Mouse (Mus musculus): ENCODE measurements around the gene Vasn.

Gene Vasn

DNA sequence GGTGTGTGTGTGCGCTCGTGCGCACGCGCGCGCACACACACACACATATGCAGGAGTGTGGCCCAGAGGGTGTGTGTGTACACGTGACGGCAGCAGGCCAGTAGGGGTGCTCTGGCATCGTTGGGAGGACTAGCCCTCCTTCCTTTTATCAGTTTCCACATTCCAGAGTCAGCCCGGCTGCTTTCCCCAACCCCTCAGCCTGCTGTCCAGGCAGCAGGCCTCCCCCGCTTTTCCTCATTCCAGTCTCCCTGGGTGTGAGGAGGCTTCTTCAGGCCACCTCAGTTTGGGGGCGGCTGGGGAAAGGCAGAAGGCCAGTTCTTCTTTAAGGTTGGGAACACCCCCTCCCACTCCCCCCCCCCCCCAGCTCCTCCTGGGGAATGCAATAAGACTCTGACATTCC, 2.4 kb downstream of the Vasn start:
- DNase-seq (ENCODE audit: low read depth, low spot score) = no peak

DNA sequence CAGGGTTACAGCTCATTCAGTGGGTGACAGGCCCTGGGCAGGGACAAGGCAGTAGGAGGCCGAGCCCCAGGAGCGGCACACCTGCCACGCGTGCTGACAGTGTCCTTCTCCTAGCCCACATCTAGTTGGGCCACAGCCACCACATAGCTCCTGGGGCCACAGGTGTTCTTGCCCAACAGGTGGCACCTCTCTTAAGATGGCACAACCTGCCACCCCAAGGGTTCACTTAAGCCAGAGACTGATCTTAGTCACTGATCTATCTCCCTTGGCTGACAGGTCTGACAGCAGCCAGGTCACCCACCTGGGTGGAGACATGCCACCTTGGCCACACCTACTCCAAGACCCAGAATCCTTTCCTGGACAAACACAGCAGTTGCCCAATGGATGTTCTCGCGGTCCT, 3.2 kb downstream of the Vasn start:
- DNase-seq (ENCODE audit: low read depth, low spot score) = no peak

DNA sequence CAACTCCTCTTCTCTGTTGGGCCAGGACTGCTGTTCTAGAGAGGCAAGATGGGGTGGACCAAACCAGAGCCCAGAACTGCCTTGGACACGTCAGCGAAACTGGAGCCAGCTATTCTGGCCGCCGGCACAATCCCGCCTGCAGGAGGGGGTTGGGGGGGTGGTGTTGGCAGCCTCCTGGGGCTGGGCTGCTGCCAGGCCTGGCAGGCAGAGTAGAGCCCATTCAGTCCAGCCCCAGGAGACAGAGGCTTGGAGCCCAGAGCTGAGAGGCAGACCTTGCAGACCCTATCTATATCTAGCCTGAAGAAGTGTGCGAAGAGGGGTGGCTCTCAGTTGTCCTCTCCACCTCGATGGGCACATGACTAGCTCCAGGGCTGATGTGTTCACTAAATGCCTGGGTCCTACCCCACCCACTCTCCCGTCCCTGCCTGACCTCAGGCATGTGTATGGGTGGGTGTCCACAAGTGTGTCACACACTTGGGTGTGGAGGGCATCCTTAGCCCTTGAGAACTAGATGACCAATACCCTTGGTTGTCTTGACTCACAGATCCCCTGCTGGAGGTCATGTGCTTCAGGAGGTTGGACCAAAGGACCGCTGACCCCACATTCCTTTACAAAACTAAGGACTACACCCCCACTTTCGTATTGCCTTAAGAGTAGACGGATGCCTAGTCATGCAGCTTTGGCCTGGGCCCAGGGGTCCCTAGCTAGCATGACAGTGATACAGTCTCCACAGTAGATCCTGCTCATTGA, 4.1 kb downstream of the Vasn start:
- no peak for DNase-seq (ENCODE audit: low read depth, low spot score)

DNA sequence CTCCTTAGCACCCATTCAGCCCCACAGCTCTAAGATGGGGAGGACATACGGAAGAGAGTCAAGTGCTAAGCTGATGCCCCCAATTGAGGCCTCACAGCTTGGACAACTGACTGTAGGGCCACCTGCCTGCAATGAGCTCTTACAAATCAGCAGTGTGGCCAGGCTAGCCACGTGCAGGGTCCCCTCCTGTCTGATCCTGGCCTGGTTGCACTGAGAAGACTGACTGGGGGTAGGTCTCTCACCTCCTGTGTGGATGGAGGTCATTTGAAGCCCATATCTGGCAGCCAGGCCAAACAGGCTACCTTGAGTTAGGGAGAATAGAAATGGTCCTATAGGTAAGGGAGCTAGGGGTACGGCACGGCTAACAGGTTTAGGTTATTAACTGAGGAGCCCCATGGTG, 6.1 kb downstream of the Vasn start:
- DNase-seq (ENCODE audit: low read depth, low spot score) = no peak

DNA sequence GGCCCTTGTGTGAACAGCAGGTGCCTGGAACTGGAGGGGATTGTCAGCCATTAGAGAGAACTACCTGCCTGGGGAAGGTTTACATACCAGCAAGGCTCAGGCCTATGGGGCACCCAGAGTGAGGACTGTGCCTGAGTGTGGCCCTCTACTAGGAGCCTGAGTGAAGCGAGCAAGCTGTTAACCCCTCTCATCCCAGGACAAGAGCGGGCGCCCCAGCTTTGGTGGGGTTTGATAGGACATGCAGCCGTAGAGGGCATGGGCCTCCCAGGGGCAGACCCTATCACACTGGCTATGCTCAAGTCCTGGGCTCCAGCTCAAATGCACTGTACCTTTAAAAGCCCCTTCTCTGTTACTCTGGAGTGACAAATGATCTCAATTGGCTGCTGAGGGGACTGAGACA, 7.1 kb downstream of the Vasn start:
- no peak for DNase-seq (ENCODE audit: low read depth, low spot score)

DNA sequence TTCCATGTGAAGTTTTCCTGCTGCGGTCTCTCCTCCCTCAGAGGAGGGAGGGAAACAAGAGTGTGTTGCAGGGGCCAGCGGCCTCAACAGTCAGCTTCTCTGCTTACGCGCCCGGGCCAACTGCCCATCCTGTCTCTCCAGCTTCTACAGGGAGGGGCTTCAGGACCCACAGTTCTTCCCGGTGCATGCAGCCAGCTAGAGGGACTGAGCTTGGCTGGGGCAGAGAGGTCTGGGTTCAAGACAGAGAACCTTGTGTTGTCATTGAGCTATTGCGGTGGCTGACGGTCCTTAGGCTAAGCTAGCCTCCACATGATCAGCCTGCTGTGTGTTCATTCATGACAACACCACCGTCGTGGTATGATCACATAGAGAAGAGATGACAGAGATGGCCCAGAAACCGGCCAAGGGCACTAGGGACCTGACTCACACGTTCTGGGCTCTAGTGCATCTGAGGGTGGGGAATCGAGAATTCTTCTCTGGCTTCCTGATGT, 8.0 kb downstream of the Vasn start:
- DNase-seq (ENCODE audit: low read depth, low spot score) = no peak

DNA sequence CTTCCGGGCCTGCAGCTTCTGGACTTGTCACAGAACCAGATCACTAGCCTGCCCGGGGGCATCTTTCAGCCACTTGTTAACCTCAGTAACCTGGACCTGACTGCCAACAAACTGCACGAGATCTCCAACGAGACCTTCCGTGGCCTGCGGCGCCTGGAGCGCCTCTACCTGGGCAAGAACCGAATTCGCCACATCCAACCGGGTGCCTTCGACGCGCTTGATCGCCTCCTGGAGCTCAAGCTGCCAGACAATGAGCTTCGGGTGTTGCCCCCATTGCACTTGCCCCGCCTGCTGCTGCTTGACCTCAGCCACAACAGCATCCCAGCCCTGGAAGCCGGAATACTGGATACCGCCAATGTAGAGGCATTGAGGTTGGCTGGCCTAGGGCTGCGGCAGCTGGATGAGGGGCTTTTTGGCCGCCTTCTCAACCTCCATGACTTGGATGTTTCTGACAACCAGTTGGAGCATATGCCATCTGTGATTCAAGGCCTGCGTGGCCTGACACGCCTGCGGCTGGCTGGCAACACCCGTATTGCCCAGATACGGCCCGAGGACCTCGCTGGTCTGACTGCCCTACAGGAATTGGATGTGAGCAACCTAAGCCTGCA, 8.8 kb downstream of the Vasn start:
- no peak for DNase-seq (ENCODE audit: low read depth, low spot score)

DNA sequence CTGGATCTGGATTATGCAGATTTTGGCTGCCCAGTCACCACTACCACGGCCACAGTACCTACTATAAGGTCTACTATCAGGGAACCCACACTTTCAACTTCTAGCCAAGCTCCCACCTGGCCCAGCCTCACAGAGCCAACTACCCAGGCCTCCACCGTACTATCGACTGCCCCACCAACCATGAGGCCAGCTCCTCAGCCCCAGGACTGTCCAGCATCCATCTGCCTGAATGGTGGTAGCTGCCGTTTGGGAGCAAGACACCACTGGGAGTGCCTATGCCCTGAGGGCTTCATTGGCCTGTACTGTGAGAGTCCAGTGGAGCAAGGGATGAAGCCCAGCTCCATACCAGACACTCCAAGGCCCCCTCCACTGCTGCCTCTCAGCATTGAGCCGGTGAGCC, 9.5 kb downstream of the Vasn start:
- DNase-seq (ENCODE audit: low read depth, low spot score) = no peak

DNA sequence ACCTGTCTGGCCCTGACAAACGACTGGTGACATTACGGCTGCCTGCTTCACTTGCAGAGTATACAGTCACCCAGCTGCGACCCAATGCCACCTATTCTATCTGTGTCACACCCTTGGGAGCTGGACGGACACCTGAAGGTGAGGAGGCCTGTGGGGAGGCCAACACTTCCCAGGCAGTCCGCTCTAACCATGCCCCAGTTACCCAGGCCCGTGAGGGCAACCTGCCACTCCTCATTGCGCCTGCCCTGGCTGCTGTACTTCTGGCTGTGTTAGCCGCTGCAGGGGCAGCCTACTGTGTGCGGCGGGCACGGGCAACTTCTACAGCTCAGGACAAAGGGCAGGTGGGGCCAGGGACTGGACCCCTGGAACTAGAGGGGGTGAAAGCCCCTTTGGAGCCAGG, 10.0 kb downstream of the Vasn start:
- no peak for DNase-seq (ENCODE audit: low read depth, low spot score)

DNA sequence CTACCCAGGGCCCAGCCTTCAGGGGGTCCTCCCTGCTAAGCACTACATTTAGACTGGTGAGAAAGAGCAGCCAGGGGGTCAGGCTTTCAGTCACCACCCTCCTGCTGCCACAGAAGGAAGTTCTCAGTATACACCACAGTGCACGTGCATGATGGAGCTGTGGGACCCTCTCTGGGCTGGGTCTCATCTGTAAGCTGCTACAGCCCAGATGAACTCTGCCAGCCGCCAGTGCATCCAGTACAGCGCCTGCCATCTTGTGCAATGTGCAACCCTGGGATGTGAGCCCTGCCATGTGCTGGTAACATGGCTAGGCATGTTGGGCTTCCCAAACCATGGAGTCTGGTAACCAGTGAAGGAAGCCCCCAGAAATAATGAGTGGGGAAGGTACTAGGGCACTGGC, 10.4 kb downstream of the Vasn start:
- DNase-seq (ENCODE audit: low read depth, low spot score) = no peak

DNA sequence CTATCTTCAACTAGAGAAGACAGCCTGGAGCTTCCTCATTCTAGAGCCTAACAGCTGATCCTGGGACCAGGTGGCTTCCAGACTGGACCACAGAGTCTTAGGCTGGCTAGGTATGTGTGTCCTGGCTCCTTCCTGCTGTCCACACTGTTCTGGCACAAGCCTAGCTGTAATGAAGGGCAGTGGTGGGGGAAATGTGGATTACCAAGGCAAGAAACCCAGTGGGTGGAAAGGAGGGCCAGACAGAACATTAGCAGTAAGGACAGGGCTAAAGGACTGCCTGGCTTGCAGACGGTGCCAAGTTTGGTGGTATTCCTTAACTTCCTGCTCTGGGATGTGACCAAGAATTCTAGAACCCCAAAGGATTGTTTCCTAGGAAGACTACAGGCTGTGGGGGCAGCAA, 11.3 kb downstream of the Vasn start:
- DNase-seq (ENCODE audit: low read depth, low spot score) = no peak

DNA sequence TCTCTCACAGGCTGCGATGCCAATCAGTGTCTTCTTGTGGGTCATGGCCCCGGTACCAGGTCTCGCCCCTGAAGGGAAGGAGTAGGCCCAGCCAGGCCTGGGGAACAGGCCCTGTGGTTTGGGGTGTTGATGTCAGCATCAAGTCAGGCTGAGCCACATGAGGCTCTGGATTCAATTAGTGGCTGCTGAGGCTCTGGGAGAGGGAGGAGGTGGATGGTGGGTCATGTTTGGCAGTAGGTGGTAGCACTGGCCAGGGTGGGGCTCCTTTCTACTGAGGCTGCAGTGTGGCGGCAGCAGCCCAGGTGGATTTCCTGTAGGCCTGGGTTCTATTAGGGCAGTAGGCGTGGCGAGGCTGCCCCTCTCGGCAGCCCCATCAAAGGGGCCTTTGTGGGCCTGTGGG, 11.9 kb downstream of the Vasn start:
- no peak for DNase-seq (ENCODE audit: low read depth, low spot score)

DNA sequence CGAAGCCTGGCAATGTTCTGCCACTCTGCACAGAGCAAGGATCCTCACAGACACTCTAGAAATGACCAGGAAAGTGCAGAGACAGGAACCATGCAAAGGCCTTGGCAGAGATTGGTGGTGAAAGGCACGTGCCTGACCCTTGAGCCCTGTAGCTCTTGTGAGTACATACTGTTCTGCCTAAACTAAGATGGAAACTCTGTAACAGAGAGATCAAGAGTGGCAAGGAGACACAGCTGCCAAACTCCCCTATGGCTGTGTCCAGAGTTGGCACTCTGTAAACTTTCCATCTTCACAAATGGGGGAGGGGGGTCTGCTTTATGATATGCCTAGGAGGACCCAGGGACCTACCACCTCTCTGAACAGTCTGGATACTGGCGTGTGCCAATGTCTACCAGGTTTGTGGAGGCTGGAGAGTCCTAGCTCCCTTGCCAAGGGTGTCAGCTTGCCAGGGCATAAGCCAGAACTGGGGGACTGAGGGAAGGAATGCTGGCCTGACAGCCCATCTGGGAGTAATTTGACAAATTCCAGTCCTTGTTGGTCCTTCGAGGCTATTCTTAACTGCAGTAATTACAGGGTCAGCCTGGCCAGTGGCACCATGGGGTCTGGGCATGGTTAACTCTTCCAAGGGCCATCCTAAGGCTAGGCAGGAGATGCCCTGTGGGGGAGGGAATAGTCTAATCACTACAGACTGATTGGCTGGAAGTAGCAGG, 13.1 kb downstream of the Vasn start:
- DNase-seq (ENCODE audit: low read depth, low spot score) = no peak

DNA sequence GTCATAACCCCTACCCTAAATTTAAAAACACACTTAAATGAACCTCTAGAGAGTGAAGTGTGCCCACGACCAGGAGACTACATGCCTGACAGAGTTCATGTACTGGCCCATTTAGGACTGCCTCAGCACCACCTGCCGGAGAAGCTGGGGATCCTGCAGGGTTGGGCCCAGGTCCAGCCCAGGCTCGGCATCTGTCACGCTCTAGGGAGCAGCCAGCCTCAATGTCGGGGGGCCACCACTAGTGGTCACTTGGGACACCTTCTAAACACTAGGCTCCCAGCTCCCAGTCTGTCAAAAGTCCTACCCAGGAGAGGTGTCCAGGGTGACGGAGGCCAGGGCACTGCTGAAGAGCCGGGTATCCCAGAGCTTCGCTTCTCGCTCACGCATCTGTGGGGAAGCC, 15.0 kb downstream of the Vasn start:
- DNase-seq (ENCODE audit: low read depth, low spot score) = no peak

DNA sequence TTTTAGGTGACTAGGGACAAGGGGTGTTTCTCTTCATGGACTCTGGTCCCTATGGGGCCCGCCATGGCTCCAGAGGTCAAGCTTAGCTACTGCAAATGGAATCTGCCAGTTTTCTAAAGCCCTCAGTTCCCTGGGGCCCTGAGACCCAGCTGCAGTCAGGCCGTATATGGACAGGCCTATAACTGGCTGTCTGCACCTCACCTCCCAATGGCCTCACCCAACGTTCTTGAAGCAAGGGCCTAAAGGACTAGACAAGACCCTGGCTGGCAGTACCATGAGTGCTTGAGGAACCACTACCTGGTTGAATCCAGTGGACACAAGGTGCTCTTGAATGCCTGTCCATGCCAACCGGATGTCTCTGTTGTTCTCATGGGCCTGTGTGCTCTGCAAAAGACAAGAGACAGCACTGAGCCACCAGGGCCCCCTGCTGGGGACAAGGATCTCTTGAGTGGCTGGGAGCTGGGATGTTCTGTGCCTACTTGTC, 15.6 kb downstream of the Vasn start:
- no peak for DNase-seq (ENCODE audit: low read depth, low spot score)

DNA sequence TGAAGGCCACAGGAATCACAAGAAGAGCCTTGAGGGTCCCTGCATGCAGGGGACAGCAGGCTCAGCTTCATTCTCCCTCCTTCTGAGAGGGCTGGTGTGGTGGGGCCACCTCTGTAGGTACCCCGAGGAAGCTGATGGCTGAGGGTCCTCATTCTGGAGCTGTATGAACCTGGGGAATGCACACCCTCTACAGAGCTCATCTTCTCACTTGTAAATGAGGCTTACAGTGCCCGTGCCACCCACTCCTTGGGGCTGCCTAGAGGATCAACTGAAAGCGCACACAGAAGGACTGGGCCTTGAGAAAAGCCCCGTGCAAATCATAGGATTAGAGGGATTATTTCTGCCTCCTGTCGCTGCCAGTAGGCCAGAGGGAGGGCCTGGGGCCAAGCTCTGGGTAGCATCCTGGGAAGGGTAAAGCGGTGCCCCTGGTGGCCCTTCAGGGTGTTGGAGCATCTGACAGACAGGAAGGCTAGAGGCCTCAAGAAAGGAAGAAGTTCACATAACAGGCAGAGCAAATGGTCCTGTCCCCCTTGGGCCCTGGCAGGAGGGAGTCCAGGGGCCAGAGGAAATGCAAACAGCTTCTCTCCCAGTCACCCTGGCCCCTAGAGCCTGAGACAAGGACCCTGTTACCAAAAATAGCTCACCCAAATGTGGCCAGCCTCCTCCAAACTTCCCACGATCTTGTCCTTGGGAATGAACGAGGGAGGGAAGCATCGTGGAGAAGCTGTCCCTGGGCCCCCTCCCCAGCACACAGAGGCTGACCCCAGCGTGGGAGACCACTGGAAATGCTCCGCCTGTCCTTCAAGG, 16.2 kb downstream of the Vasn start:
- no peak for DNase-seq (ENCODE audit: low read depth, low spot score)

DNA sequence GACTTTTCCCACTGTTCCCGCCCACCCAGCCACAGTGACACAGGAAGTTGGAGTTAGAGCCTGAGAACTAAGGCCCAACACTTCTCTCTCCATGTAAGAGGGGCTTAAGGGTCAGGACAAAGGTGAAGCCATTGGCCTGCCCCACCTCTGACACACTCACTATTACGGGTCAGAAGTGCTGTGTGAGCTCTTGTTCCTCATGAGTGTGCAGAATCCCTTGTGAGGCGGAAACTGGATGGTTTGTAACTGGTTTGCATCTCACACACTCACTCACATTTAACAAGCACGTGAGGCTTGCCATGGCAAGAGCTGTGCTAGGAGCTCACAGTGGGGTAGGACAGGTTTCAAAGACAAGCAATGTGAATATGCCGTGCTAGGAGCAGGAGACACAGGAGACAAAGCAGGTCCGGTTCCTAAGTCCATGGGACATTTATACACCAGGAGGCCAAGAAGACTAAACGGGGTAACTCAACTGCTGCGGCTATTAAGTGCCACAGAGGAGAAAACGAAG, 16.9 kb downstream of the Vasn start:
- no peak for DNase-seq (ENCODE audit: low read depth, low spot score)

DNA sequence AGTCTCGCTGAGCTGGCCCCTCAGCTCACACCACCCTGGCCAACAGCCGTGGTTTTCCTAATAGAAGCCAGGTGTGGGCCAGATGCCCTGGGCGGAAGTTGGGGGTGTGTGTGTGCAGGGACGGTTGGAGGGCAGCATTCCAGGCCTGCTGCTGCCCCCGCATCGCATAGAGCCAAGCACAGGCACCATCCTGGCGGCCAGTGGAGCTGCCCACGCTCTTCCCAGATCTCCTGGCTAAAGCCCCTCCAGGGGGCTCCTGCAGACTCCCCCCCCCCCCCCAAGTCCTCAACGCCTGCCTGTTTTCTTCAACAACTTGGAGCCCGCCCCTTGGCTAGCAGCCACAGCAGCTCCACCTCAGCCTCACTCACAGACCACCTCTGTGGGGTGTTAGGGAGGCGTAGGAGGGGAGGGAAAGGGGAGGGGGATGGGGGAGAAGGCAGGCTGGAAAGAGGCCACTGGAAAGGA, 19.1 kb downstream of the Vasn start:
- no peak for DNase-seq (ENCODE audit: low read depth, low spot score)

DNA sequence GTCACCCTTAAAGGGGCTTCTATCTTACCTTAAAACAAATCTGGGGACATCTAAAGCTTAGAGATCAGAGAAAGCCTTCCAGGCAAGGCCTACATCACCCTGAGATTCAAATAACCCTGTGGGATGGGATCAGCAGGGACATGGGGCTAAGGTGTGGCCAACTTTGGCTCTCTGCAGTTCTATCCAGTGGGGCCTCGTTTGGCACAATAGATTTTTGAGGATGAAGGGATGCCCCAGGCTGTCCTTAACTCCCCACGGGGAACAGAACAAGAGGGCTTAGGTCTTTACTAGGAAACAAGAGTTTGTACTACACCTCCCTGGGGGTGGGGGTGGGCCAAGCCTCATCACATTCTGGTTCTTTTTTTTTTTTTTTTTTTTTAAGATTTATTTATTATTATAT, 19.6 kb downstream of the Vasn start:
- no peak for DNase-seq (ENCODE audit: low read depth, low spot score)

DNA sequence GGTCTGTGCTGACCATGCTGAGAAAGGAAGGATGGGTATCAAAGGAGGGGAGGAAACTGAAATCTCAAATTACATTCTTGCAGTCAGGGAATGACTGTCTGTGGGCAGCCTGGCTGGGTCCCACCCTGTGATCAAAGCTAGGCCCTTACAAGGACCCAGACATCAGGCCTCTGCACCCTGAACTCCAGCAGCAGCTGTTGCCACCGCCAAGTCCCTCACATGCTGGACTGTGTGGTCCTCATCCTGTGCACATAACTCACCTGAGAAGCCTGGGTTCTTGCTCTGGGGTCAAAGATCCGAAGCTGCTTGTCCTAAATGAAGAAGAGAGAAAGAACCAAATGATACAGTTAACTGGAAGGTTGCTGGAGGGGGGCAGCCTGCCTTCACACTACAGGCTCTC, 21.9 kb downstream of the Vasn start:
- DNase-seq (ENCODE audit: low read depth, low spot score) = no peak

DNA sequence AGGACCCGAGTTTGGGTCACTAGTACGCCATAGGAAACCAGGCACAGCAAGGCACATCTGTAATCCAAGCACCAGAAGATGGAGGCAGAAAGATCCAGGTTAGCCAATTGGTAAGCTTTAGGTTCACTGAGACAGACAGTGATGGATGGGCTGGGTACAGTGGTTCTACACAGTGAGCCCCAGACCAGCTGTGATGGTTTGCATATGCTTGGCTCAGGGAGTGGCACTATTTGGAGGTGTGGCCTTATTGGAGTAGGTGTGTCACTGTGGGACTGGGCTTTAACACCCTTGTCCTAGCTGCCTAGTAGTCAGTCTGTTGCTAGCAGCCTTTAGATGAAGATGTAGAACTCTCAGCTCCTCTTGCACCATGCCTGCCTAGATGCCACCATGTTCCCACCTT, 24.1 kb downstream of the Vasn start:
- no peak for DNase-seq (ENCODE audit: low read depth, low spot score)

DNA sequence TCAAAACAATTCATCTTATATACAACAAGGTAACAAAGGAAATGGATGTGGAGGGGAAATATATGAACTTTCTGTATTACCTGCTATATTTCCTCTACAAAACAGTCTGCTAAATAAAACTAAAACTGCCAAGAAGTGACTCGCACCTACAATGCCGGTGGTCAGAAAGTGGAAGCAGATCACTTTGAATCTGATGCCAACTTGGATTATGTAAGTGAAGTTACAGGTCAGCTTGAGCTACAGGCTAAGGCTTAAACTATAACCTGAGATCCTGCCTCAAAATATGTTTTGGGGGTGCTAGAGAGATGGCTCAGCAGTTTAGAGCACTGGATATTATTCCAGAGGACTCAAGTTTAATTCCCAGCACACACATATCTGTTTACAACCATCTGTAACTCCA, 26.0 kb downstream of the Vasn start:
- DNase-seq (ENCODE audit: low read depth, low spot score) = no peak

Measured in CD4-positive, CD25-positive, alpha-beta regulatory T cell, adult 2 months (primary cell).